Mouse (Mus musculus): ENCODE results near the gene Camkmt. TPM values are rescaled to one million over a fixed set of nuclear protein-coding genes. Genes with fewer than 3 reads are reported as not detected.

The Camkmt gene
- polyA plus RNA-seq, 1 experiment = 4.8 TPM

DNA sequence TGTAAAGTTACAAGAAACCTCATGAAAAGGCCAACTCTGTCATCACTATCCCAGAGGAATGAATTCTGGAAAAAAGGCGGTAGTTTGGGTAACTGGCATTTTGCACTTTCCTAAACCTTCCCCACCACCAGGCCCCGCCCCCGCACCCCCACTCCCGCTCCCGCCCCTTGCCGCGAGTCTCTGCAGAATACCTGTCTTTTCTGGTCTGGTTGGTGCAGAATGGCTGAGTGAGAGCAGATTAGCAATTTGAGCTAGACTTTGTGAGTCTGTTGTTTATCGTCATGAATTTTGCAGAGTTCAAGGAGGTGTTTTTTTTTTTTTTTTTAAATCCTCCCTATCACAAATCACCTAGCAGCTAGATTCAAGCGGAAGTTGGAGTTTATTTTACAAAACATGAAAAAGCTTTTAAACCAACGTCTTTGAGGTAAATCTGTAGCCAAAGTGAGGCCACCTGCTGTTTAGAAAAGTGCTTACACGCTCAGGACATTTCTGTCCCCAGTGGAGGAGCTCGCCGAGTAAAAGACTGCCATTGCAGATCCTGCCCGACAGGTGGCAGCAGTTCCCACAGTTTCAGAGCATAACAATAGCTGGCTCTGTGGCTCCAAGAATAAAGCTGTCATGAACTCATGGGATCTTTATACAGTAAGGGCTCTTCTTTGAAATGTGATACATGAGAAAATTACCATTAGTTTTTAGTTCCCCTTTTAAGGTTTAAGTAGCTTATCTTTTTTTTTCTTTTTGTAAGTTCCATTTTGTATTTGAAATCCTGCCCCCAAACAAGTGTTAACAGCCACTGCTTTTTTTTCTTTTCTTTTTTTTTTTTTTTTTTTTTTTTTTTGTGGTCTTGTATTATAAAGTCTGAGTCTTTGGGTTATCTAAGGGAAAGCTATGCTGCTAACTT is 99.1 kb downstream of the Camkmt start:
- no peaks in the 10 kb centered on the region for H3K36me3 ChIP-seq (ENCODE audit: control insufficient read depth, insufficient read depth, low read length)
- no peaks in the 10 kb centered on the region for H3K27me3 ChIP-seq (ENCODE audit: control insufficient read depth, insufficient read depth, low read length)
- peak; percentile 84; the same call in 1 of the 2 replicates for TF ChIP-seq CTCF (IDR thresholded peaks at IDR 0.05; ENCODE audit: control insufficient read depth, insufficient read depth, insufficient replicate concordance, low read depth, low read length)
- no peak for TF ChIP-seq POLR2A (IDR thresholded peaks at IDR 0.05; ENCODE audit: control insufficient read depth, low read depth, low read length)
- no peak overlapping the region for H3K27ac ChIP-seq (ENCODE audit: control insufficient read depth, insufficient read depth, low read depth, low read length)
- H3K4me3 ChIP-seq (ENCODE audit: control insufficient read depth, low read depth, low read length) = no peak overlapping the region; the same call in 1 of the 2 replicates
- H3K4me1 ChIP-seq (ENCODE audit: control insufficient read depth, insufficient read depth, low read length) = peaks cover 5% of the 10 kb centered on the region; the same call in 1 of the 2 replicates

DNA sequence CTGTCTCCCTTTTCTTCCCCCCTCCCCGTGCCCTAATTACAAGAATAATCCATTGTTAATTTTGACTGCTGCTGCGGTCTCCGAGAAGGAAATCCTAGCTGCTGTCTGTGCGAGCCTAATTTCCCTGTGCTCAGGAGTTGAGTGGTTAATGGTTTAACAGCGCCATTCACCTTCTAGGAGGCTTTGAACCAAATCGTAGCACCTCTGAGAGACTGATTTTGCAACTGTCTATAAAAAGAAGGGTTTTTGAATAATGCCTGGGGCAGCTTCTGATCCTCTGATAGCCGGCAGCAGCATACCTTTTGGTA is 99.7 kb downstream of the Camkmt start:
- Histone ChIP-seq H3K4me1 (ENCODE audit: control insufficient read depth, insufficient read depth, low read length) (peaks cover 7% of the 10 kb centered on the region; the same call in 1 of the 2 replicates), H3K27ac (ENCODE audit: control insufficient read depth, insufficient read depth, low read depth, low read length) (no peak overlapping the region), H3K36me3 (ENCODE audit: control insufficient read depth, insufficient read depth, low read length) (no peaks in the 10 kb centered on the region), H3K4me3 (ENCODE audit: control insufficient read depth, low read depth, low read length) (no peak overlapping the region), H3K27me3 (ENCODE audit: control insufficient read depth, insufficient read depth, low read length) (no peaks in the 10 kb centered on the region)
- no peak for TF ChIP-seq CTCF (IDR thresholded peaks at IDR 0.05; ENCODE audit: control insufficient read depth, insufficient read depth, insufficient replicate concordance, low read depth, low read length)
- no peak for TF ChIP-seq POLR2A (IDR thresholded peaks at IDR 0.05; ENCODE audit: control insufficient read depth, low read depth, low read length)

DNA sequence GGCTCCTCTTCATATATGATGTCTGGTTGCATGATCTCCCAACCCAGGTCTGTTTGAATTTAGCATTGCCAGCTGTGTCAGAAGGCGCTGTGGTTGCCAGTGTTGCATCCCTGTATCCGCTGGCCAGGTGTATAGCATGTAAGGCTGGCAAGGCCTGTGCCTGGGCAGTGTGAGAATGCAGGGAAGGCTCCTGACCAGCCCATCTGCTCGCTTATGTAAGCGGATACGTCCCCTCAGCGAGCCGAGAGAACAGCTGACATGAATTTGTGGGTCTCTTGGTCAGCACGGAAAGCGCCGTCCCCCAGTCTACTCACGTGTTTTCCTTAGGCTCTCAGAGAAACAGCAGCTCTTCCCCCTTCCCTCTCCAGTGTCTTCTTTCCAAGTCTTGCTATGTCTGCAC is 102.9 kb downstream of the Camkmt start:
- no peak overlapping the region for H3K27ac ChIP-seq (ENCODE audit: control insufficient read depth, insufficient read depth, low read depth, low read length)

DNA sequence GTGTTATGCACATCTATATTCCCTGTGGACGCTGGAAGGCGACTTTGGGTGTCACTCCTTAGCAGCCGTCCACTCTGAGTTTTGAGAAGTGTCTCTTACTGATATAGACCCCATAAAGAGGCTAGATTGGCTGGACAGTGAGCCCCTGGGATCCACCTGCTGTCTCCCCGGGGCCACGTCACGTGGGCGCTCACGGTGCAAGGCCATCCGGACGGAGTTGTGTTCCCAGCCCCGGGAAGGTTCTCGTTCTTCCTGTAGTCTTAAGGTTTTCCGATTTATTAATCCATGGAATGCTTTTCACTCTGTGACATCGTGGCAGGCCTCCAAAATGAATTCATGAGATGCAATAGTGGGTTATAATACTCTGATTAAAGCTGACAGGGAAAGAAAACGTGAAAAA is 108.4 kb downstream of the Camkmt start:
- Histone ChIP-seq H3K4me1 (ENCODE audit: control insufficient read depth, insufficient read depth, low read length) (peaks cover 5% of the 10 kb centered on the region), H3K27me3 (ENCODE audit: control insufficient read depth, insufficient read depth, low read length) (no peaks in the 10 kb centered on the region), H3K4me3 (ENCODE audit: control insufficient read depth, low read depth, low read length) (peak overlapping the region; percentile 15; the same call in 1 of the 2 replicates), H3K27ac (ENCODE audit: control insufficient read depth, insufficient read depth, low read depth, low read length) (no peak overlapping the region), H3K36me3 (ENCODE audit: control insufficient read depth, insufficient read depth, low read length) (no peaks in the 10 kb centered on the region)
- TF ChIP-seq POLR2A (IDR thresholded peaks at IDR 0.05; ENCODE audit: control insufficient read depth, low read depth, low read length) = no peak
- no peak for TF ChIP-seq CTCF (IDR thresholded peaks at IDR 0.05; ENCODE audit: control insufficient read depth, insufficient read depth, insufficient replicate concordance, low read depth, low read length)

More for the DNA sequence above, 102.9 kb downstream of the Camkmt start:
- no peak for TF ChIP-seq POLR2A (IDR thresholded peaks at IDR 0.05; ENCODE audit: control insufficient read depth, low read depth, low read length)
- no peak for TF ChIP-seq CTCF (IDR thresholded peaks at IDR 0.05; ENCODE audit: control insufficient read depth, insufficient read depth, insufficient replicate concordance, low read depth, low read length)
- H3K27me3 ChIP-seq (ENCODE audit: control insufficient read depth, insufficient read depth, low read length) = no peaks in the 10 kb centered on the region
- H3K36me3 ChIP-seq (ENCODE audit: control insufficient read depth, insufficient read depth, low read length) = no peaks in the 10 kb centered on the region
- no peak overlapping the region for H3K4me3 ChIP-seq (ENCODE audit: control insufficient read depth, low read depth, low read length)
- H3K4me1 ChIP-seq (ENCODE audit: control insufficient read depth, insufficient read depth, low read length) = peaks cover 2% of the 10 kb centered on the region; the same call in 1 of the 2 replicates

DNA sequence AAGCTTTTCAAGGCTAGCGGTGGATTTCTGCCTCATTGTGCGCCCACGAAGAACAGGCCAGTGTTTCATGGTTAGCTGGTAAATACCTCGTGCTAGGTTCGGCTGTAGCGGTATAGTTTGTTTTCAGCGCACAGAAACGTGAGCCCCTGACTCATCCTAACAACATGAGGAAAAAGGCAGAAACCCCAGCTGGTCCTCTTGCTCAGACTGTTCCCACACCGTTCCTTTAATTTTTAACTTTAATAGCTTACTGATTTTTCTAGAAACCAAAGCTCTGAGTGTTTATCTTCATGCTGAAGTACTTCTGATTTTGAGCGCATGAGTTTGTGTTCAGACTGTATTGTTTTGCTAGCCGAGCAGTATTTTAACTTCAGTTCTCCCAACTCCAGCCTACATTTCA is 109.0 kb downstream of the Camkmt start:
- Histone ChIP-seq H3K27me3 (ENCODE audit: control insufficient read depth, insufficient read depth, low read length) (no peaks in the 10 kb centered on the region), H3K4me1 (ENCODE audit: control insufficient read depth, insufficient read depth, low read length) (peaks cover 5% of the 10 kb centered on the region), H3K4me3 (ENCODE audit: control insufficient read depth, low read depth, low read length) (peak overlapping the region; percentile 36), H3K27ac (ENCODE audit: control insufficient read depth, insufficient read depth, low read depth, low read length) (no peak overlapping the region), H3K36me3 (ENCODE audit: control insufficient read depth, insufficient read depth, low read length) (no peaks in the 10 kb centered on the region)
- TF ChIP-seq CTCF (IDR thresholded peaks at IDR 0.05; ENCODE audit: control insufficient read depth, insufficient read depth, insufficient replicate concordance, low read depth, low read length) = no peak
- TF ChIP-seq POLR2A (IDR thresholded peaks at IDR 0.05; ENCODE audit: control insufficient read depth, low read depth, low read length) = no peak

DNA sequence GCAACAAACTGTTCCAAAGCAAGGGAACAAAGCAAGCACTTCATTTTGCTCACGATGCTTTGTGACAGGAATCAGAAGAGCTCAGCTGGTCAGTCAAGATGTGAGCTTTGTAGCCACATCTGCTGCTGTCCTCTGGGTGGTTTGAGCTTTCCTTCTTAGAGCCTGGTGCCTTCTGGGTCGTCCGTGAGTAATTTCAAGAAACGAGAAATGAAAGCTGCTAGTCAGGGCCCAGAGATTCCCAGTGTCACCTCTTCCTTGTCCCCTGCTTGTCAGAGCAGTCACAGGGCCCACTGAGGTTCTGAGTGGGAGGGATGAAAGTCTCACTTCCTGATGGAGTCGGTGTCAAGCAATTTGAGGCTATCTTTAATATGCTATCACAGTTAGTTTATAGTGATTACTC is 127.7 kb downstream of the Camkmt start:
- no peak overlapping the region for H3K4me3 ChIP-seq (ENCODE audit: control insufficient read depth, low read depth, low read length)
- H3K4me1 ChIP-seq (ENCODE audit: control insufficient read depth, insufficient read depth, low read length) = no peaks in the 10 kb centered on the region; the same call in 1 of the 2 replicates
- H3K27ac ChIP-seq (ENCODE audit: control insufficient read depth, insufficient read depth, low read depth, low read length) = no peak overlapping the region
- H3K27me3 ChIP-seq (ENCODE audit: control insufficient read depth, insufficient read depth, low read length) = no peaks in the 10 kb centered on the region
- H3K36me3 ChIP-seq (ENCODE audit: control insufficient read depth, insufficient read depth, low read length) = no peaks in the 10 kb centered on the region
- TF ChIP-seq CTCF (IDR thresholded peaks at IDR 0.05; ENCODE audit: control insufficient read depth, insufficient read depth, insufficient replicate concordance, low read depth, low read length) (no peak), POLR2A (IDR thresholded peaks at IDR 0.05; ENCODE audit: control insufficient read depth, low read depth, low read length) (no peak)

DNA sequence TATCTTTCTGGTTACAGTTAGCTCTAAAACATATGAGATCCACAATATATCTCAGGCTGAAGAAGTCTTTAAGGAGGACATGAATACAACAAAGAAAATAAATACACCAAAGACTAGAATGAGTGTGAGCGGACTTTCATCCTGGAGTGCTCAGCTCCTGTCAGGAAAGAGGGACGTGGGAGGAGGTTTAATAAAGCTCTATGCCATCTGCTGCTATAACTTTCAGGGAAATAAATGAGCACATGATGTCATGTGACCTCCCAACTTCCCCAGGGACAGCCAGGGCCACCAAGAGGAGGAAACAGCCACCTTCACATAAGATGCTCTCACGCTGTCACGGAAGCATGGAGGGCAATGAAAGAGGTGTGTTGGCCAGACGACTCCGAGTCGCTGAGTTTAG is 151.8 kb downstream of the Camkmt start:
- no peak overlapping the region for H3K4me3 ChIP-seq (ENCODE audit: control insufficient read depth, low read depth, low read length)
- no peaks in the 10 kb centered on the region for H3K27me3 ChIP-seq (ENCODE audit: control insufficient read depth, insufficient read depth, low read length)
- no peak for TF ChIP-seq POLR2A (IDR thresholded peaks at IDR 0.05; ENCODE audit: control insufficient read depth, low read depth, low read length)
- no peak for TF ChIP-seq CTCF (IDR thresholded peaks at IDR 0.05; ENCODE audit: control insufficient read depth, insufficient read depth, insufficient replicate concordance, low read depth, low read length)
- no peaks in the 10 kb centered on the region for H3K4me1 ChIP-seq (ENCODE audit: control insufficient read depth, insufficient read depth, low read length)
- no peak overlapping the region for H3K27ac ChIP-seq (ENCODE audit: control insufficient read depth, insufficient read depth, low read depth, low read length)
- no peaks in the 10 kb centered on the region for H3K36me3 ChIP-seq (ENCODE audit: control insufficient read depth, insufficient read depth, low read length)
